Mouse (Mus musculus) testis, postnatal 14 days (tissue): ENCODE data around the gene Gpr157.

Experiments used
- DNase-seq: peaks from one replicate; pipeline ENCODE4 v3.0.0; 2021; ENCODE audit warnings: low spot score

Gpr157 gene

DNA sequence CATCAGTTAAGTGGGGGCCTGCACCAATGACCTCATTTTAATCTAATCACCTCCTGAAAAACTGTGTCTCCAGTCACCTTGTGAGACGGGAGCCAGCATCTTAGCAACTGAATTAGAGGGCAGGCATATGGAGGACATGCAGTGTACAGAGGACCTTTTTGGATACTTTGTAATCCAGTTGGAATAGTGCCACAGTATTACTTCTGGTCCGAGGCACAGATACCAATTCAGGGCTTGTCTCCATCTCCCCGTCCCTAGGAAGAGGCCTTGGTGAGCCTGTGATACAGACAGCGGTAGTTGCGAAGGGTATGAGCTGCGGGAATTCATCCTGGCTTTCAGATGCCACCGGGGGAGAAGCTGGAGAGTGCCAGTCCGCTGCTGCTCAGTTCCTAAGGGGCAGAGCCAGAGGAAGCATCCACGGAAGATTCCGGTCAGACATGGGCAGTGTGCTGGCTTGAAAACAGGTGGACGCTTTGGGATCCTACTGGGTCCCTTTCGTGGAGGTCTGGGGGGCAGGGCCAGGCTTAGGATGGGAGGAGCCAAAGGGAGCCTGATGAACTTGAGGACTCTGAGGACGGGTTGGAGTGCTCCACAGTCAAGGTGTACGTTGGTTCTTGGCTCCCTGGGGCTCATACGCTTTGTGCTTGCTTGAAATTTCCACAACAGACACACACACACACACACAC, 14.6 kb upstream of the Gpr157 start:
- no peak for DNase-seq

- peak; percentile 66 for DNase-seq
Observed at GRCm38 (mm10) chr4:150073102-150073473, 14.1 kb upstream of the Gpr157 start.

DNA sequence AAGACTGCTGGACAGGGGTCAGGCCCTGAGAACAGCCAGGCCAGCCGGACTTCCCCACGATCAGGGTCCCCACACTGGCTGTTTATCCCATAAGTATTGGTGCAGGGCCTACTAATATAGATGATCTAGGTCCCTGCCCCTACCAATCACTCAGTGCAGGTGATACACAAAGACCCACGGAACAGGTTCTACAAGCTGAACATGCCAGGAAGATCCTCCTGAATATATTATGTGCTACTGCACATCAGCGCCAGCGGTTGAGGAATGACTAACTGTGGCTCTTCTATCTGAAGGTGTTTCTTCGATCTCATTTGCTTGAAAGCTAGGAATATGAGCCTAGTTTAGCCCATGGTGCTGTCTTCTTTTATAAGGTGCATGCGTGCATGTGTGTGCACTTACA, 11.8 kb upstream of the Gpr157 start:
- DNase-seq = no peak

- no peak for DNase-seq
Observed at GRCm38 (mm10) chr4:150076147-150076546, 11.0 kb upstream of the Gpr157 start.

GRCm38 (mm10) chr4:150078646-150079045, 8.5 kb upstream of the Gpr157 start:
- DNase-seq = no peak

- DNase-seq = no peak
Observed at GRCm38 (mm10) chr4:150079244-150079643, 7.9 kb upstream of the Gpr157 start.

GRCm38 (mm10) chr4:150080330-150080967, 6.7 kb upstream of the Gpr157 start:
- no peak for DNase-seq

DNA sequence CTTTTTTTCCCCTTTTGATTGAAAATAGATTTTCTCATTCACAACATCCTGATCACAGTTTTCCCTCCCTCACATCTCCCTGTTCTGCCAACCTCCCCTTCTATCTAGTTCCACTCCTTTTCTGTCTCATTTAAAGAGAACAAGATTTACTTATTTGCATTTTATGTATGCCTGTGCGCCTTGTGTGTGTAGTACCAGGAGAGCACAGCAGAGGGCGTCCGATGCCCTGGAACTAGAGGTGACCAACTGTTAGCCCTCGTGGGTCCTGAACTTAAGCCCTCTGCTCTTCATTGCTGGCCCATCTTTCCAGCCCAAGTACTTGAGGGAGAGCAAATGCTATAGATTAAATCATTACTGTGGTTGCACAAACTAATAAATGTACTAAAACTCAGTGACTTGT, 1.8 kb upstream of the Gpr157 start:
- DNase-seq = no peak

DNA sequence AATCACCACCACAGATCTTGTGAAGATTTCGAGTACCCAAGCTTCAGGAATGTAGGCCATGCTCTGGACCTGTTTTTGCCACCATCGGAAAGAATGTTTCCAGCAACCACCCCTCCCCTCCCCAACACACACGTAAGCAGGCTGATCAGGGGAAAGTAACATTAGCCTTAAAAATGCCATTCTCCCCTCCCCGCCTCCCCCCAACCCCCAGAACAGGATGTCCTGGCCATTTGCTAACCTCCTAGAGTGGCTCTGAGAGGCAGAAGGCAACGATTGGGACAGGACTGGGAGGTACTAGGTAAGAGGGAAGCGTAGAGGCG, 364 bp upstream of the Gpr157 start:
- DNase-seq = no peak

GRCm38 (mm10) chr4:150087890-150088530, 845 bp downstream of the Gpr157 start:
- no peak for DNase-seq

GRCm38 (mm10) chr4:150089121-150089520, 2.0 kb downstream of the Gpr157 start:
- no peak for DNase-seq

DNA sequence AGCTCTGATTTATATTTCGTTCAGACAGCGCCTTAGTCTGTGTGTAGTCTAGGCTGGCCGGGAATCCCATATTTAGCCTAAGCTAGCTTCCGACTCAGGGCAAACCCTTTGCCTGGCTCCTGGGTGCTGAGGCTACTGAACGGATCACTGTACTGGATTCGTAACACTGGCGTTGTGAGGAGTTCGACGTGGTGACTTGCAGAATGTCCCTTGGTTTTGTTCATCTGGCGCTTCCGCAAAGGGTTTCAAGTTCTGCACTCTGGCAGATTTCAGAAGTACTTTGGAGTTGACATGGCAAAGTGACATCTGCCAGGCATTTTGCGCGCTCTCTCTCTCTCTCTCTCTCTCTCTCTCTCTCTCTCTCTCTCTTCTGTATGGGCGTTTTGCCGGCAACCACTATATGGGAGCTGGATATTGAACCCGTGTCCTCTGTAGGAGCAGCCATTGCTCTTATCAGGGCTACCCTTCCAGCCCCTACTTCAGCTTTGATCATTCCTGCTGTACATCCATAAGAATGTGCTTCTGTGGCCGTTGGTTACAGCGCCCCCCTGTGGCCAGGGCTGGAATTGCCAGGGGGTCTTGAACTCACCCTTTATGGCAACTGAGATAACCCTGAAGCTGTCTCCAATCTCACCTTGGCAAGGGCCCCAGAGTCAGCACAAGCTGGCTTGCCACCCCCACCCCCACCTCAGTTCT, 4.9 kb downstream of the Gpr157 start:
- peak; percentile 60 for DNase-seq

DNA sequence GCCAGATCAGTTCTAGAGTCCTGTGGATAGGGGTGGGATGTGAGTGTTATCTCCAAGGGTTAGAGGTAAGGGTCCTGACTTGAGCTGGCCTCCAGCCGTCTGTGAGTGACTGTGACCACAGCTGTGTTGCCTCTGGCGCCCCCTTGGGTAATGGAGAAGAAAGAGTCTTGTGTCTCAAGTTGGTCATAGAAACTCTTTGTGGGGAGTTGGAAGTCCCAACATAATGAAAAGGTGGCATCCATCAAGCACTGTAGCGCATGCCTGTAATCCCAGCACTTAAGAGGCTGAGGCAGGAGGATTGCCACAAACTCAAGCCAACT, 5.4 kb downstream of the Gpr157 start:
- no peak for DNase-seq

- DNase-seq = peak; percentile 77
Observed at GRCm38 (mm10) chr4:150093560-150094462, 6.6 kb downstream of the Gpr157 start.

- no peak for DNase-seq
Observed at GRCm38 (mm10) chr4:150094463-150094789, 7.3 kb downstream of the Gpr157 start.

DNA sequence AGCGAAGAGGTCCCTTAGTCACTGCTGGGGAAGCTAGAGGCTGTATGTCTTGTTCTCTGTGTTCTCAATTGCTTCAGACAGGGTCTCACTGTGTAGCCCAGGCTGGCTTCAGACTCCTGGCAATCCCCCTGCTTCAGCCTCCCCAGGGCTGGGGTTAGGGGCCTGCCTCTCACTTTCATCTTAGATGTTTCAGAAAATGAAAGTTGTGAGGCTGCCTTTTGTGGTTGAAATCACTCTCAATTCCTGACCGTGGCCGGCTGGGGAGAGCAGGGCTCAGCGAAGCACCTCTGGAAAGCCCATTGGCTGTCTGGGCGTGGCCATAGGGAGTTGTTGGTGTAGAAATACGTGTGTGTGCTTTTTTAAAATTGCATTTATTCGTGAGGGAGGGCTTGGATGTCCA, 9.1 kb downstream of the Gpr157 start:
- no peak for DNase-seq

- no peak for DNase-seq
Observed at GRCm38 (mm10) chr4:150097847-150098246, 10.7 kb downstream of the Gpr157 start.

- peak; percentile 56 for DNase-seq
Observed at GRCm38 (mm10) chr4:150098880-150099279, 11.7 kb downstream of the Gpr157 start.

GRCm38 (mm10) chr4:150102822-150103221, 15.7 kb downstream of the Gpr157 start:
- DNase-seq = no peak

DNA sequence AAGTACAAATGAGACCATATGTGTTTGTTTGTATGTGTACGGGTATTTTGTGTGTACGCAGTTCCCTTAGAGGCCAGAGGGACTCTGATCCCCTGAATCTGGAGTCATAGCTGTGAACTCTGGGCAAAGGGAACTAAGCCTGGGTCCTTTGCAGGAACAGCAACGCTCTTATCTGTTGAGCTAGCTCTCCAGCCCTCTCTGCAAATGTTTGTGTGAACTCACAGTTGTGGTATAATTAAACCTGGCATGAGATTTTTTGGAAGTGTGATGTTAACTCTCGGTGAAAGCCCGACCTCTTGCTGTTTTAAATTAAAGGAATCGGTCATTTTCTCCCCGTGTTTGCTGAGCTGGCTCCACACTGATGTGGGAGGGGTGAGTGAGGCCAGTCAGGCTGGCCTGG, 18.5 kb downstream of the Gpr157 start:
- DNase-seq = no peak

- DNase-seq = no peak
Observed at GRCm38 (mm10) chr4:150106637-150107036, 19.5 kb downstream of the Gpr157 start.

DNA sequence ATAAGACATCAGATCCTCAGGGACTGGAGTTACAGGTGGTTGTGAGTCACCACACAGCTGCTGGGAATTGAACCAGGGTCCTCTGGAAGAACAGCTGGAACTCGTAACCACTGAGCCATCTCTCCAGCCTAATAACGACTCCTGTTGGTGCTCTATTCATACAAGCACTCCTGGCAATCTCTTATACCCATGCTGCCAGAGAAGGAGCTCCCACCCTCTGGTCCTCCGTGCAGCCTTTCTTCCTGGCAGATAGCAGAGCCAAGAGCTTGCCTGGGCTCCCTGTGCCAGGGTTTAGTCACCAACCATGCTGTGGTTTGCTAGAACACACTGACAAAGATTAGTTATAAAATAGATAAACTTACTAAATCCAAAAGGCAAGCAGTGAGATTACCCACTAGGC, 22.5 kb downstream of the Gpr157 start:
- no peak for DNase-seq
